Mouse (Mus musculus) hindbrain, embryonic 15.5 days (tissue): ENCODE data around the gene Arhgef3. TPM values are rescaled to one million over a fixed set of nuclear protein-coding genes. Genes with fewer than 3 reads are reported as not detected.

Experiments used
- ATAC-seq: fragments of 200-750 bp; cut with Nextera tagmentation; 2 replicates; pipeline ENCODE4 v1.8.0; 2017; ENCODE audit warnings: low read depth, moderate number of reproducible peaks, moderate TSS enrichment; ENCODE audit not compliant: low FRiP score
- H3K27ac ChIP-seq: fragments of 300-500 bp; sonication (generic); replicated peaks from 2 replicates; pipeline ENCODE4 v1.5.1; 2015; ENCODE audit warnings: mild to moderate bottlenecking, inconsistent platforms
- H3K27me3 ChIP-seq: fragments of 300-500 bp; sonication (generic); 2 replicates; pipeline ENCODE4 v1.6.1; 2015; ENCODE audit warnings: control low read depth, inconsistent platforms
- H3K36me3 ChIP-seq: fragments of 300-500 bp; sonication (generic); 2 replicates; pipeline ENCODE4 v1.6.1; 2015; ENCODE audit warnings: control low read depth, inconsistent platforms
- H3K4me1 ChIP-seq: fragments of 300-500 bp; sonication (generic); replicated peaks from 2 replicates; pipeline ENCODE4 v1.6.1; 2015; ENCODE audit warnings: control low read depth, inconsistent platforms
- H3K4me2 ChIP-seq: fragments of 300-500 bp; sonication (generic); 2 replicates; pipeline ENCODE4 v1.6.1; 2015; ENCODE audit warnings: moderate library complexity, mild to moderate bottlenecking, inconsistent platforms
- H3K4me3 ChIP-seq: fragments of 300-500 bp; sonication (generic); 2 replicates; pipeline ENCODE4 v1.5.1; 2015; ENCODE audit warnings: mild to moderate bottlenecking, inconsistent platforms
- H3K9ac ChIP-seq: fragments of 300-500 bp; sonication (generic); 2 replicates; pipeline ENCODE4 v1.6.1; 2015; ENCODE audit warnings: inconsistent platforms
- H3K9me3 ChIP-seq: fragments of 300-500 bp; sonication (generic); 2 replicates; pipeline ENCODE4 v1.6.1; 2016; ENCODE audit warnings: control low read depth, inconsistent platforms
- WGBS: fragments of 180-500 bp; shearing (Covaris S2); methylation state at CpG from one replicate; pipeline ENCODE4 v1.1.7; 2015; 5-methylcytosine and 5-hydroxymethylcytosine counted together
- polyA plus RNA-seq: library from polyadenylated mRNA; unstranded; fragments of >200 nt; fragmentation: Nextera tagmentation; extraction: Ambion mirVana; gene quantifications from 2 replicates; pipeline ENCODE4 v1.2.1, GENCODE M21; 2015

The Arhgef3 gene
- polyA plus RNA-seq, 1 experiment from 2014 or later = 12.7 TPM

- H3K4me1 ChIP-seq = no peaks in the 10 kb centered on the region; the same call in 1 of the 2 replicates
- no peak overlapping the region for H3K4me2 ChIP-seq
- no peaks in the 10 kb centered on the region for H3K36me3 ChIP-seq
- H3K9ac ChIP-seq = no peak overlapping the region
- no peaks in the 10 kb centered on the region for H3K27me3 ChIP-seq
- ATAC-seq = no peak
- 78% methylated on average over 5 of the region's 5 CpGs for WGBS
- no peaks in the 10 kb centered on the region for H3K9me3 ChIP-seq
- no peak overlapping the region for H3K4me3 ChIP-seq
- H3K27ac ChIP-seq = no peak overlapping the region
These were observed 71.2 kb downstream of the Arhgef3 start for GRCm38 (mm10) chr14:27185902-27186301.

DNA sequence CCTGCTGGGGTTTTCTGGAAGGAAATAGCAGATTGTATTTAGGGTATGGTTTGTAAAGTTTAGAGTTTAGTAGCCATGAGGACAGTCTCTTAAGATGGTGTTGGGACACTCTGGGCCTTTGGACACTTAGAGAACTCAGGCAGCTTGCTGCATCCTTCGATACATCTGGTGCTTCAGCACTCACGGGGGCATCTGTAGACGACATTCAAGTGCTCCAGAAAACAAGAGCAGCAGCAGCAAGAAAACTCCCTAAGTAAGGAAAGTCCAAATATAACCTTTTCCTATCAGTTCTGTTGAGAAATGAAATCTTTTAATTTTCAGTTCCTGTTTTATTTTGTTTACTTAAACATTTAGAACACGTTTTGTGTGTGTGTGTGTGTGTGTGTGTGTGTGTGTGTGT is 71.9 kb downstream of the Arhgef3 start:
- H3K4me2 ChIP-seq = no peak overlapping the region
- no peak for ATAC-seq
- no peak overlapping the region for H3K27ac ChIP-seq
- no peak overlapping the region for H3K9ac ChIP-seq
- no peaks in the 10 kb centered on the region for H3K27me3 ChIP-seq
- WGBS = 87% methylated on average over 4 of the region's 4 CpGs
- no peaks in the 10 kb centered on the region for H3K9me3 ChIP-seq
- H3K4me3 ChIP-seq = no peak overlapping the region
- no peaks in the 10 kb centered on the region for H3K36me3 ChIP-seq
- no peaks in the 10 kb centered on the region; the same call in 1 of the 2 replicates for H3K4me1 ChIP-seq

DNA sequence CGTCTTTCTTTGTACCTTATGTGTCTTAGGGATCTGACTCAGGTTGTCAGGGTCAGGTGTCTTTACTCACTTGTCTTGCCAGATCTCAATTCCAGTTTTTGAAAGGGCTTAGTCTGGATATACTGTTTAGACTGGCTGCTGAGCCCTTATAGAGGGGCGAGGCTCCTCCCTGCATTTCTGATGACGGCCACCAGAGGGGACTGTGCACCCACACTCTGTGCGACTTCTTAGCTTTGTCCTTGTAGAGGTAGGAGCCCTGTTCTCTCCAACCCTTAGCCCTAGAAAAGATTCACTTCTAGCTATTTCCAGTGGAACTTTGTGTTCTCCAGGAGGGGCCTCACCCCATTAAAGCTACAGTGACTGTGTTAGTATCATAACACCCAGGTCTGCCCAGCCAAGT is 72.3 kb downstream of the Arhgef3 start:
- 5% methylated on average over 4 of the region's 4 CpGs for WGBS
- no peak overlapping the region for H3K4me3 ChIP-seq
- H3K9me3 ChIP-seq = no peaks in the 10 kb centered on the region
- no peaks in the 10 kb centered on the region; the same call in 1 of the 2 replicates for H3K4me1 ChIP-seq
- H3K27me3 ChIP-seq = no peaks in the 10 kb centered on the region
- H3K4me2 ChIP-seq = no peak overlapping the region
- ATAC-seq = peak; percentile 92; the same call in 1 of the 2 replicates
- H3K27ac ChIP-seq = no peak overlapping the region
- H3K36me3 ChIP-seq = no peaks in the 10 kb centered on the region
- H3K9ac ChIP-seq = no peak overlapping the region

GRCm38 (mm10) chr14:27187885-27188284 is 73.2 kb downstream of the Arhgef3 start:
- H3K4me1 ChIP-seq = no peaks in the 10 kb centered on the region; the same call in 1 of the 2 replicates
- WGBS = 82% methylated on average over 4 of the region's 4 CpGs
- no peak overlapping the region for H3K27ac ChIP-seq
- H3K4me3 ChIP-seq = no peak overlapping the region
- no peak overlapping the region for H3K4me2 ChIP-seq
- no peaks in the 10 kb centered on the region for H3K9me3 ChIP-seq
- H3K27me3 ChIP-seq = no peaks in the 10 kb centered on the region
- no peak for ATAC-seq
- H3K9ac ChIP-seq = no peak overlapping the region
- no peaks in the 10 kb centered on the region for H3K36me3 ChIP-seq

DNA sequence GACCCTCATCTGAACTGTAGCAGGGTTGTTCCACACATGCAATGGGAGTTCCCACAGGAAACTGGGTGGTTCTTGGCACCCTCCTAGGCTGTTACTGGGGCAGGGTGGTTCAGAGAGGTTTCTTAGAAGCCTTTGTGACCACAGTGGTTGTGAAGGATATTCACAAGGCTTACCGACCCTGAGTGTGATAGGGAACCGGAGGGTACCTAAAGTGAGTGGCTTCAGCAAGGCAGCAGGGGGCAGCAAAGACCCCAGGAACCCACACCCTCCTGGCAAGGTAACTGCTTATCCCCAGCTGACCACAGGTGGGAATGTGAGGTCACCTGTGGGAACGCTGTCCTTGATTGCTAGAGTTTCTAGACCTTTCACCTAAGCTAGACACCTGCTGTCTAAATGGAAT is 77.8 kb downstream of the Arhgef3 start:
- Histone ChIP-seq H3K4me3 (no peak overlapping the region), H3K9me3 (no peaks in the 10 kb centered on the region), H3K27ac (no peak overlapping the region), H3K9ac (no peak overlapping the region), H3K4me1 (no peaks in the 10 kb centered on the region), H3K4me2 (no peak overlapping the region), H3K27me3 (no peaks in the 10 kb centered on the region), H3K36me3 (no peaks in the 10 kb centered on the region)
- ATAC-seq = no peak
- WGBS = 43% methylated on average over 3 of the region's 3 CpGs

GRCm38 (mm10) chr14:27196980-27197379 is 82.3 kb downstream of the Arhgef3 start:
- Histone ChIP-seq H3K4me3 (no peak overlapping the region), H3K9me3 (no peaks in the 10 kb centered on the region), H3K36me3 (no peaks in the 10 kb centered on the region), H3K27me3 (no peaks in the 10 kb centered on the region), H3K9ac (no peak overlapping the region), H3K4me1 (no peaks in the 10 kb centered on the region), H3K27ac (no peak overlapping the region), H3K4me2 (no peak overlapping the region)
- 91% methylated on average over 8 of the region's 8 CpGs for WGBS
- ATAC-seq = no peak

GRCm38 (mm10) chr14:27198490-27199089 is 83.9 kb downstream of the Arhgef3 start:
- Histone ChIP-seq H3K4me3 (no peak overlapping the region), H3K4me2 (no peak overlapping the region), H3K9ac (no peak overlapping the region), H3K36me3 (no peaks in the 10 kb centered on the region), H3K9me3 (no peaks in the 10 kb centered on the region), H3K27me3 (no peaks in the 10 kb centered on the region), H3K27ac (no peak overlapping the region), H3K4me1 (no peaks in the 10 kb centered on the region)
- 94% methylated on average over 5 of the region's 5 CpGs for WGBS
- ATAC-seq = no peak

DNA sequence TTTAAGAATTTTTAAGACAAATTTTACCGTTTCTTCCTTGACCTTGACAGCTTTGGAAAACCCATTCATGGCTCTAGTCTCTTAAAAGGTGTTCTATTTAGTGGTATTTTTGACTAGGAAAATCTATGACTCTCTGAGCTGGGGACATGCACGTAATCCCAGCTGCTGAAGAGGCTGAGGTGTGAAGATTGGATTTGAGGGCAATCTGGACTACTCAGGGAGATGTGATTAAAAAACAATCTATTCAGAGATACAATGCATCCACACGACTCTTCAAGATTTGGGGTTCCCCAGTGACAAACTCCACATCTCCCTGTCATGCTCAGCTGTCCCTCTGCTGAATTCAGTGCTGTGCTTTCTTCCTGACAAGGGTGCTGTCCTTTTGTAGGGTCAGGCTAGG is 84.4 kb downstream of the Arhgef3 start:
- H3K9me3 ChIP-seq = no peaks in the 10 kb centered on the region
- H3K27me3 ChIP-seq = no peaks in the 10 kb centered on the region
- ATAC-seq = no peak
- no peak overlapping the region for H3K9ac ChIP-seq
- WGBS = 74% methylated on average over 3 of the region's 3 CpGs
- H3K27ac ChIP-seq = no peak overlapping the region
- no peaks in the 10 kb centered on the region for H3K36me3 ChIP-seq
- H3K4me1 ChIP-seq = no peaks in the 10 kb centered on the region
- no peak overlapping the region for H3K4me2 ChIP-seq
- no peak overlapping the region for H3K4me3 ChIP-seq

- ATAC-seq = no peak
- H3K4me1 ChIP-seq = no peaks in the 10 kb centered on the region
- no peak overlapping the region for H3K4me3 ChIP-seq
- no peaks in the 10 kb centered on the region for H3K9me3 ChIP-seq
- 93% methylated on average over 11 of the region's 11 CpGs for WGBS
- H3K4me2 ChIP-seq = no peak overlapping the region
- H3K27me3 ChIP-seq = no peaks in the 10 kb centered on the region
- H3K27ac ChIP-seq = no peak overlapping the region
- no peak overlapping the region for H3K9ac ChIP-seq
- H3K36me3 ChIP-seq = no peaks in the 10 kb centered on the region
These were observed 85.2 kb downstream of the Arhgef3 start for GRCm38 (mm10) chr14:27199870-27200269.

DNA sequence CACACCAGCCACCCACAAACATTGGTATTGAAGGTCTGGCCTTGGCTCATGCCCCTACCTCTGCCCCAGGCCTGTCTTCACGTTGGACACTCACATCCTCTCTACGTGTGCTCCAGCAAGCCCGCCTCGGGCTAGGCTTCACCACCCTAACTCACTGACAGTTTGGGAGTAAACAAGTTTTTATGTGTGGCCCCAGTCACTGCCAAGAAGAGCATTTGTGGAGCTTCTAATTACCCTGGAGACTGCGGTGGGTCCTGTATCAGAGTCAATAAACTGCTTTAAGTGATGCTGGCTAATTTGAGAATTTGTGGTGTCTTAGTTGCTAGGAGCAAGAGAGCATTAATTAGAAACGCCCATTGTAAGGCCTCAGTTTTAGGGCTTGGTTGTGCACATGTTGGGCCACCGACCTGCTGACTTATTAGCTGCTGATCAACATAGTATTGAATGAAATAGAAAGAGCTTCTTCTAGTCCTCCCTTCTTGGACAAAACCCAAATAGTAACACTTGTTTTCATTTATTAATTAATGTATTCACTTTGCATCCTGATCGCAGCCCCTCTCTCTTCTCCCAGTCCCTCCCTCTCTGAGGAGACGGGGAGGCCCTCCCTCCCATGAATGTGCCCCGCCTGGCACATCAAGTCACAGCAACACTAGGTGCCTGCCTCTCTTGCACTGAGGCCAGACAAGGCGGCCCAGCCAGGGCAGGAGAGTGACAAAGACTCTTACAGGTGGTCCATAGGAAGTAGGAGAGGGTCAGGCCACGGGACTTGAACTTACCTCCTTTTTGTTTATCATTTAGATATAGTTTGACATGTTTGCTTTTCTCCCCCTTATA is 86.3 kb downstream of the Arhgef3 start:
- Histone ChIP-seq H3K36me3 (no peaks in the 10 kb centered on the region), H3K9me3 (no peaks in the 10 kb centered on the region), H3K4me2 (no peak overlapping the region), H3K4me3 (no peak overlapping the region), H3K9ac (no peak overlapping the region), H3K27me3 (no peaks in the 10 kb centered on the region), H3K4me1 (no peaks in the 10 kb centered on the region), H3K27ac (no peak overlapping the region)
- 61% methylated on average over 12 of the region's 12 CpGs for WGBS
- peak; percentile 23; the same call in 1 of the 2 replicates for ATAC-seq

GRCm38 (mm10) chr14:27201824-27202223 is 87.1 kb downstream of the Arhgef3 start:
- Histone ChIP-seq H3K9me3 (no peaks in the 10 kb centered on the region), H3K27ac (no peak overlapping the region), H3K9ac (no peak overlapping the region), H3K4me3 (no peak overlapping the region), H3K4me2 (no peak overlapping the region), H3K4me1 (no peaks in the 10 kb centered on the region), H3K27me3 (no peaks in the 10 kb centered on the region), H3K36me3 (no peaks in the 10 kb centered on the region)
- 59% methylated on average over 5 of the region's 5 CpGs for WGBS
- no peak for ATAC-seq

- Histone ChIP-seq H3K27ac (no peak overlapping the region), H3K9me3 (no peaks in the 10 kb centered on the region), H3K4me3 (no peak overlapping the region), H3K4me2 (no peak overlapping the region), H3K4me1 (no peaks in the 10 kb centered on the region), H3K9ac (no peak overlapping the region), H3K27me3 (no peaks in the 10 kb centered on the region), H3K36me3 (no peaks in the 10 kb centered on the region)
- 91% methylated on average over 2 of the region's 2 CpGs for WGBS
- no peak for ATAC-seq
These were observed 90.0 kb downstream of the Arhgef3 start for GRCm38 (mm10) chr14:27204704-27205103.
